Mouse (Mus musculus) stomach, postnatal 0 days (tissue): ENCODE results near the gene Cnot8. TPM values are rescaled to one million over a fixed set of nuclear protein-coding genes. Genes with fewer than 3 reads are reported as not detected.

ENCODE experiments used
- ATAC-seq: fragments of 200-750 bp; cut with Nextera tagmentation; 2 replicates; pipeline ENCODE4 v1.8.0; 2017; ENCODE audit not compliant: low FRiP score, low TSS enrichment
- DNase-seq: peaks from one replicate; pipeline ENCODE4 v3.0.0-alpha.2; 2016; ENCODE audit warnings: low spot score
- H3K27ac ChIP-seq: fragments of 300-500 bp; sonication (generic); replicated peaks from 2 replicates; pipeline ENCODE4 v1.5.1; 2014; ENCODE audit warnings: mild to moderate bottlenecking, control low read depth
- H3K27me3 ChIP-seq: fragments of 300-500 bp; sonication (generic); 2 replicates; pipeline ENCODE4 v1.6.1; 2014; ENCODE audit warnings: low read length; ENCODE audit not compliant: control insufficient read depth, insufficient read depth
- H3K36me3 ChIP-seq: fragments of 300-500 bp; sonication (generic); 2 replicates; pipeline ENCODE4 v1.6.1; 2014; ENCODE audit warnings: low read length, mixed read lengths; ENCODE audit not compliant: control insufficient read depth, insufficient read depth
- H3K4me1 ChIP-seq: fragments of 300-500 bp; sonication (generic); replicated peaks from 2 replicates; pipeline ENCODE4 v1.6.1; 2014; ENCODE audit warnings: antibody characterized with exemption; ENCODE audit not compliant: control insufficient read depth, insufficient read depth
- H3K4me2 ChIP-seq: fragments of 300-500 bp; sonication (generic); replicated peaks from 2 replicates; pipeline ENCODE4 v1.6.1; 2014; ENCODE audit warnings: low read depth, mild to moderate bottlenecking, control low read depth, moderate library complexity
- H3K4me3 ChIP-seq: fragments of 300-500 bp; sonication (generic); 2 replicates; pipeline ENCODE4 v1.5.1; 2014; ENCODE audit warnings: low read depth, low read length, control low read depth
- H3K9ac ChIP-seq: fragments of 300-500 bp; sonication (generic); 2 replicates; pipeline ENCODE4 v1.6.1; 2014; ENCODE audit warnings: mild to moderate bottlenecking, low read length, control low read depth, mixed read lengths
- H3K9me3 ChIP-seq: fragments of 300-500 bp; sonication (generic); 2 replicates; pipeline ENCODE4 v1.6.1; 2016; ENCODE audit warnings: low read length; ENCODE audit not compliant: control insufficient read depth
- CTCF ChIP-seq: IDR thresholded peaks from 2 replicates; pipeline ENCODE4 v1.5.1; 2016; ENCODE audit warnings: antibody characterized with exemption, low read depth, mild to moderate bottlenecking, moderate library complexity
- EP300 ChIP-seq: optimal IDR thresholded peaks from 2 replicates; pipeline ENCODE3; 2016; ENCODE audit warnings: antibody characterized with exemption
- WGBS: fragments of 180-500 bp; shearing (Covaris S2); extraction: QIAGEN DNeasy Blood & Tissue Kit; methylation state at CpG from one replicate; pipeline ENCODE4 v1.1.7; 2014; 5-methylcytosine and 5-hydroxymethylcytosine counted together
- polyA plus RNA-seq: library from polyadenylated mRNA; unstranded; fragments of >200 nt; fragmentation: Nextera tagmentation; extraction: Ambion mirVana; gene quantifications from 2 replicates; pipeline ENCODE4 v1.2.1, GENCODE M21; 2015

Cnot8 gene
- polyA plus RNA-seq, 1 experiment from 2014 or later = 42.9 TPM

- DNase-seq (no peak), ATAC-seq (no peak)
- Histone ChIP-seq H3K4me2 (no peak overlapping the region), H3K36me3 (peaks cover 15% of the 10 kb centered on the region), H3K9ac (no peak overlapping the region), H3K9me3 (no peaks in the 10 kb centered on the region), H3K27ac (no peak overlapping the region), H3K4me1 (no peaks in the 10 kb centered on the region; the same call in 1 of the 2 replicates), H3K4me3 (no peak overlapping the region), H3K27me3 (no peaks in the 10 kb centered on the region)
- WGBS = 76% methylated on average over 4 of the region's 4 CpGs
- TF ChIP-seq CTCF = no peak
- no peak for TF ChIP-seq EP300
Observed at GRCm38 (mm10) chr11:58107664-58108337, 3.8 kb downstream of the Cnot8 start.

- no peaks in the 10 kb centered on the region for H3K4me1 ChIP-seq
- H3K4me3 ChIP-seq = no peak overlapping the region
- H3K27ac ChIP-seq = no peak overlapping the region
- H3K36me3 ChIP-seq = peaks cover 18% of the 10 kb centered on the region
- no peaks in the 10 kb centered on the region for H3K27me3 ChIP-seq
- H3K4me2 ChIP-seq = no peak overlapping the region
- H3K9me3 ChIP-seq = no peaks in the 10 kb centered on the region
- no peak overlapping the region for H3K9ac ChIP-seq
- 87% methylated on average over 1 of the region's 1 CpGs for WGBS
- ATAC-seq = no peak
- no peak for DNase-seq
- no peak for TF ChIP-seq EP300
- TF ChIP-seq CTCF = no peak
Observed at GRCm38 (mm10) chr11:58116560-58116959, 12.6 kb downstream of the Cnot8 start.

- DNase-seq = no peak
- no peaks in the 10 kb centered on the region for H3K9me3 ChIP-seq
- ATAC-seq = no peak
- 88% methylated on average over 10 of the region's 10 CpGs for WGBS
- no peak overlapping the region for H3K9ac ChIP-seq
- no peak overlapping the region for H3K4me3 ChIP-seq
- no peaks in the 10 kb centered on the region for H3K27me3 ChIP-seq
- peaks cover 20% of the 10 kb centered on the region for H3K36me3 ChIP-seq
- no peak overlapping the region for H3K27ac ChIP-seq
- no peak overlapping the region for H3K4me2 ChIP-seq
- no peaks in the 10 kb centered on the region for H3K4me1 ChIP-seq
- no peak for TF ChIP-seq CTCF
- no peak for TF ChIP-seq EP300
Observed at GRCm38 (mm10) chr11:58117044-58117652, 13.2 kb downstream of the Cnot8 start.

- H3K9ac ChIP-seq = no peak overlapping the region
- TF ChIP-seq CTCF = no peak
- TF ChIP-seq EP300 = no peak
- H3K9me3 ChIP-seq = no peaks in the 10 kb centered on the region
- H3K4me2 ChIP-seq = no peak overlapping the region
- no peak overlapping the region for H3K4me3 ChIP-seq
- no peaks in the 10 kb centered on the region for H3K27me3 ChIP-seq
- H3K27ac ChIP-seq = no peak overlapping the region
- H3K4me1 ChIP-seq = no peaks in the 10 kb centered on the region
- peaks cover 8% of the 10 kb centered on the region for H3K36me3 ChIP-seq
- DNase-seq = no peak
- WGBS = 81% methylated on average over 3 of the region's 3 CpGs
- ATAC-seq = no peak
Observed at GRCm38 (mm10) chr11:58120655-58121054, 16.7 kb downstream of the Cnot8 start.

GRCm38 (mm10) chr11:58121351-58121750, 17.4 kb downstream of the Cnot8 start:
- H3K9ac ChIP-seq = no peak overlapping the region
- no peaks in the 10 kb centered on the region for H3K9me3 ChIP-seq
- H3K4me1 ChIP-seq = no peaks in the 10 kb centered on the region
- no peak overlapping the region for H3K27ac ChIP-seq
- TF ChIP-seq CTCF = no peak
- TF ChIP-seq EP300 = no peak
- H3K36me3 ChIP-seq = peaks cover 8% of the 10 kb centered on the region
- ATAC-seq (no peak), DNase-seq (no peak)
- no peak overlapping the region for H3K4me3 ChIP-seq
- no peak overlapping the region for H3K4me2 ChIP-seq
- WGBS = 90% methylated on average over 9 of the region's 9 CpGs
- H3K27me3 ChIP-seq = no peaks in the 10 kb centered on the region

GRCm38 (mm10) chr11:58123711-58124110, 19.8 kb downstream of the Cnot8 start:
- ATAC-seq = no peak
- no peaks in the 10 kb centered on the region for H3K4me1 ChIP-seq
- no peaks in the 10 kb centered on the region for H3K9me3 ChIP-seq
- no peaks in the 10 kb centered on the region for H3K27me3 ChIP-seq
- no peak overlapping the region for H3K27ac ChIP-seq
- no peak overlapping the region for H3K9ac ChIP-seq
- 88% methylated on average over 2 of the region's 2 CpGs for WGBS
- TF ChIP-seq EP300 (no peak), CTCF (no peak)
- H3K4me2 ChIP-seq = no peak overlapping the region
- no peak for DNase-seq
- H3K4me3 ChIP-seq = no peak overlapping the region
- H3K36me3 ChIP-seq = peaks cover 5% of the 10 kb centered on the region
